Mouse (Mus musculus): ENCODE results near the gene Anapc1. TPM values are rescaled to one million over a fixed set of nuclear protein-coding genes. Genes with fewer than 3 reads are reported as not detected.

The Anapc1 gene
- polyA plus RNA-seq, 1 experiment from 2014 or later, result 54.9 TPM

Other genes starting within 250 kb of the Anapc1 start
- not detected in 2 replicates for gene Spdye4c, start 96.2 kb downstream of the Anapc1 start, polyA plus RNA-seq (2015; fragmentation: Nextera tagmentation; extraction: Ambion mirVana)
- gene Mertk, start 11.6 kb upstream of the Anapc1 start, polyA plus RNA-seq (2015; fragmentation: Nextera tagmentation; extraction: Ambion mirVana), result 0.65 and 0.91 TPM in 2 replicates
- gene Tmem87b, start 130.7 kb upstream of the Anapc1 start, polyA plus RNA-seq (2015; fragmentation: Nextera tagmentation; extraction: Ambion mirVana), result 41.1 and 43.4 TPM in 2 replicates
- gene Fbln7, start 175.6 kb upstream of the Anapc1 start, polyA plus RNA-seq (2015; fragmentation: Nextera tagmentation; extraction: Ambion mirVana), result 2.0 and 2.1 TPM in 2 replicates